Comparison of ENCODE assay signal across 9 mouse cellular contexts in genomic region chr12:9575158-9576042, GRCm38 (mm10). TPM values are rescaled to one million over a fixed set of nuclear protein-coding genes. Genes with fewer than 3 reads are reported as not detected.
A peak's percentile ranks its signal among the peaks of the same experiment; 100 is the strongest.
DNase-seq lines count a peak whose midpoint lies in the region; ATAC-seq lines count a peak whose summit lies in the region.
"Had no signal": no experiment of that assay in that cellular context is flagged by ENCODE, and none has a peak within 500 bp of the region (broad histone marks: within the 10 kb centered on the region; RNA-seq: fewer than 3 reads in every experiment).

No protein-coding gene starts in this region.

- no peak overlapping the region; the same call in 1 of the 2 replicates for H3K27ac ChIP-seq in kidney, embryonic 16.5 days (ENCODE audit: low read length)
- peak overlapping the region; percentile 89 for H3K27ac ChIP-seq in embryonic facial prominence, embryonic 12.5 days
- H3K27ac ChIP-seq in hindbrain, embryonic 12.5 days, result no peak overlapping the region
- H3K27ac ChIP-seq in neural tube, embryonic 12.5 days, result no peak overlapping the region

- no peak for ATAC-seq in kidney, embryonic 16.5 days (ENCODE audit: low FRiP score, low TSS enrichment)
- no peak for ATAC-seq in embryonic facial prominence, embryonic 12.5 days (ENCODE audit: insufficient number of reproducible peaks, insufficient read depth, low FRiP score, low TSS enrichment)
- ATAC-seq in hindbrain, embryonic 12.5 days (ENCODE audit: low FRiP score), result no peak
- no peak for ATAC-seq in neural tube, embryonic 12.5 days (ENCODE audit: low FRiP score, low read depth)

- peaks cover 85% of the 10 kb centered on the region for H3K27me3 ChIP-seq in kidney, embryonic 16.5 days (ENCODE audit: insufficient read depth, low read length)
- H3K27me3 ChIP-seq in embryonic facial prominence, embryonic 12.5 days, result peaks cover 65% of the 10 kb centered on the region
- peaks cover 99% of the 10 kb centered on the region for H3K27me3 ChIP-seq in hindbrain, embryonic 12.5 days
- peaks cover 100% of the 10 kb centered on the region for H3K27me3 ChIP-seq in neural tube, embryonic 12.5 days (replicated peaks)

- H3K4me3 ChIP-seq in kidney, embryonic 16.5 days (ENCODE audit: low read length), result peak overlapping the region; percentile 58
- peak overlapping the region; percentile 58 for H3K4me3 ChIP-seq in embryonic facial prominence, embryonic 12.5 days
- peak overlapping the region; percentile 36 for H3K4me3 ChIP-seq in hindbrain, embryonic 12.5 days
- peak overlapping the region; percentile 30; the same call in 1 of the 2 replicates for H3K4me3 ChIP-seq in neural tube, embryonic 12.5 days

- no peaks in the 10 kb centered on the region for H3K36me3 ChIP-seq in kidney, embryonic 16.5 days (ENCODE audit: insufficient read depth, low read length)
- H3K36me3 ChIP-seq in embryonic facial prominence, embryonic 12.5 days, result no peaks in the 10 kb centered on the region
- no peaks in the 10 kb centered on the region for H3K36me3 ChIP-seq in hindbrain, embryonic 12.5 days
- H3K36me3 ChIP-seq in neural tube, embryonic 12.5 days, result no peaks in the 10 kb centered on the region
- H3K36me3 ChIP-seq: G1E had no signal

- WGBS in kidney, embryonic 16.5 days, result 4% methylated on average over 21 of the region's 21 CpGs
- 2% methylated on average over 21 of the region's 21 CpGs for WGBS in embryonic facial prominence, embryonic 12.5 days
- 2% methylated on average over 21 of the region's 21 CpGs for WGBS in hindbrain, embryonic 12.5 days
- WGBS in neural tube, embryonic 12.5 days, result 2% methylated on average over 21 of the region's 21 CpGs

- peak overlapping the region; percentile 71 for H3K4me2 ChIP-seq in kidney, embryonic 16.5 days (replicated peaks; ENCODE audit: low read depth, low read length)
- peak overlapping the region; percentile 67 for H3K4me2 ChIP-seq in embryonic facial prominence, embryonic 12.5 days (replicated peaks)
- H3K4me2 ChIP-seq in hindbrain, embryonic 12.5 days (replicated peaks), result peak overlapping the region; percentile 56; the same call in 1 of the 2 replicates
- H3K4me2 ChIP-seq in neural tube, embryonic 12.5 days (replicated peaks), result peak overlapping the region; percentile 19; the same call in 1 of the 2 replicates

- no peaks in the 10 kb centered on the region for H3K9me3 ChIP-seq in kidney, embryonic 16.5 days (ENCODE audit: low read length)
- no peaks in the 10 kb centered on the region for H3K9me3 ChIP-seq in embryonic facial prominence, embryonic 12.5 days
- H3K9me3 ChIP-seq in hindbrain, embryonic 12.5 days (replicated peaks), result no peaks in the 10 kb centered on the region
- H3K9me3 ChIP-seq in neural tube, embryonic 12.5 days, result no peaks in the 10 kb centered on the region

- intact Hi-C loops in gastrocnemius, postnatal 14 days (cut with DNase I; ENCODE audit: low total_unique reads), result no loop called here

- peaks cover 33% of the 10 kb centered on the region for H3K4me1 ChIP-seq in kidney, embryonic 16.5 days (ENCODE audit: insufficient read depth, low read length)
- H3K4me1 ChIP-seq in embryonic facial prominence, embryonic 12.5 days, result peaks cover 22% of the 10 kb centered on the region
- peaks cover 22% of the 10 kb centered on the region for H3K4me1 ChIP-seq in hindbrain, embryonic 12.5 days
- H3K4me1 ChIP-seq in neural tube, embryonic 12.5 days, result peaks cover 8% of the 10 kb centered on the region

- H3K9ac ChIP-seq in kidney, embryonic 16.5 days (replicated peaks; ENCODE audit: low read length), result peak overlapping the region; percentile 71
- peak overlapping the region; percentile 79 for H3K9ac ChIP-seq in embryonic facial prominence, embryonic 12.5 days
- no peak overlapping the region for H3K9ac ChIP-seq in hindbrain, embryonic 12.5 days
- H3K9ac ChIP-seq in neural tube, embryonic 12.5 days, result no peak overlapping the region

- no peak for DNase-seq in kidney, postnatal 14 days
- no peak for DNase-seq in yolk sac, embryonic 10.5 days (ENCODE audit: low spot score)
- DNase-seq in gastrocnemius, postnatal 14 days, result no peak
- no peak for DNase-seq in layer of hippocampus, adult 9-11 months

RNA-seq across cellular contexts. Expression of gene Osr1, which starts 5.5 kb away (rescaled TPM):
- 20.3 and 30.8 TPM in 2 replicates for polyA plus RNA-seq in kidney, embryonic 16.5 days (2015; fragmentation: Nextera tagmentation; extraction: Ambion mirVana)
- polyA plus RNA-seq in embryonic facial prominence, embryonic 12.5 days (2016; fragmentation: Nextera tagmentation; extraction: Ambion mirVana), result 87.4 and 88.0 TPM in 2 replicates
- 19.7 and 37.7 TPM in 2 replicates for polyA plus RNA-seq in hindbrain, embryonic 12.5 days (2016; fragmentation: Nextera tagmentation; extraction: Ambion mirVana)
- polyA plus RNA-seq in neural tube, embryonic 12.5 days (2016; fragmentation: Nextera tagmentation; extraction: Ambion mirVana), result 10.1 and 14.0 TPM in 2 replicates
- total RNA-seq in gastrocnemius, postnatal 14 days (2021), result 1 to 10 TPM; 3.6 to 4.4 TPM
- total RNA-seq: G1E had no signal
- polyA plus RNA-seq: G1E had no signal

Comparison
In these comparisons a context has a peak if more than half of its experiments do, and no peak if none do; other contexts are left out.
1. H3K4me2 ChIP-seq: peak in every context shown above with its lines; median percentile 71 in kidney, embryonic 16.5 days; 67 in embryonic facial prominence, embryonic 12.5 days; 56 in hindbrain, embryonic 12.5 days; 19 in neural tube, embryonic 12.5 days.
2. H3K9ac ChIP-seq: peak in kidney, embryonic 16.5 days (single experiment) and embryonic facial prominence, embryonic 12.5 days (single experiment); none in hindbrain, embryonic 12.5 days (single experiment) and neural tube, embryonic 12.5 days (single experiment).
3. Peak in every context shown above with its lines, with median percentiles within 50 percentile points of each other: H3K4me3 ChIP-seq.